Mouse (Mus musculus): ENCODE results near the gene Slc9b1. TPM values are rescaled to one million over a fixed set of nuclear protein-coding genes. Genes with fewer than 3 reads are reported as not detected.

The Slc9b1 gene
- polyA plus RNA-seq, 1 experiment = 0.21 TPM

DNA sequence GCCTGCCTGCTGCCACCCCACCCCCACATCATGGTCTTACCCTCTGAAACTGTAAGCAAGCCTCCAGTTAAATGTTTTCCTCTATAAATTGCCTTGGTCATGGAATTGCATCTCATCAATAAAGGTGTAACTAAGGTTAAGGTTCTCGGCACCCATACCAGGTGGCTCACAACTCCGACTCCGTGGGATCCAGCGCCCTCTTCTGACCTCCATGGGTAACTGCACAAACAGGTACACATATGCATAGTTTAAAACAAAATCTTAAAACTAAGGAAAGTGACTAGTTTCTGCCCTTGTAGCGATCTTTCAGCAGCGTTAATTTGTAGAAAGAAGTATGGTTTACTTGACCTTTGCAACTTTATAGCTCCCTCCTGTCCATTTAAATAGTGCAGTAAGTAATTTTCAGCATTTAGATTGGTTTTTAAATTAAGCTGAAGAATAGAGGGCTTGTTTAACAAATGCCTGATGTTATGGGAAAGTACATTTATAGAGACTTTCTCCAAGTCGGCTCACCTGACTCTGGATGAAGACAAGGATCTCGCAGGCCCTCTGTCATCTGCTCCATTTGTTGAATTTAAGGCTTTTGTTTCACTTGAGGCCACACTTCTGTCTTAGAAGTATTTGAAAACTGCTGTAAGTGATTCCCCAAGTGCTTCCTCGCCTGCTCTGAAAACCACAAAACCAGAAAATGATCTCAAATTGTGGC is 32.0 kb upstream of the Slc9b1 start:
- WGBS = 83% methylated on average over 9 of the region's 9 CpGs
- Histone ChIP-seq H3K4me3 (replicated peaks; ENCODE audit: extremely low read depth, low read depth, low read length) (no peak overlapping the region), H3K4me1 (ENCODE audit: control insufficient read depth, insufficient read depth, low read length) (no peaks in the 10 kb centered on the region)
- no peak for DNase-seq
- TF ChIP-seq POLR2A (IDR thresholded peaks at IDR 0.05; ENCODE audit: borderline replicate concordance, extremely low read depth, low read depth, low read length) (no peak), CTCF (IDR thresholded peaks at IDR 0.05; ENCODE audit: insufficient read depth, low read length) (no peak)

DNA sequence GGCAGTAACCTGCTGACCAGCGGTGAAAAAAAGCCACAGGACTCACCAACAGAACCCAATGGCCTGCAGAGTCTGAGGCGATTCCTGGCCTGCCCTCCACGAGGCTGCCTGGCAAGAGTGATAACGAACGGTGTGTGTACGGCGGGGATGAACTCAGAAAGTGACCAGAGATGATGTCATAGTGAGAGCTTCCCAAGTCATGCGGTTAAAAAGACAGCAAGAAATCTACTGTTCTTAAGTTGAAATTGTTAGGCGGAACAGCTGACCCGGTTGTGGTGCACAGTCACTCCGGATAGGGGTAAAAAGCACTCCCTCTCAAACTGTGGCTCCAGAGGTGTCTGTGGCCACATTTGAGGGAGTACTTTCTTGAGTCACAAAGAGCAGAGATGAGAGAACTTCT is 29.5 kb upstream of the Slc9b1 start:
- Histone ChIP-seq H3K4me3 (replicated peaks; ENCODE audit: extremely low read depth, low read depth, low read length) (no peak overlapping the region), H3K4me1 (ENCODE audit: control insufficient read depth, insufficient read depth, low read length) (no peaks in the 10 kb centered on the region)
- 72% methylated on average over 11 of the region's 11 CpGs for whole genome bisulfite sequencing
- TF ChIP-seq POLR2A (IDR thresholded peaks at IDR 0.05; ENCODE audit: borderline replicate concordance, extremely low read depth, low read depth, low read length) (no peak), CTCF (IDR thresholded peaks at IDR 0.05; ENCODE audit: insufficient read depth, low read length) (no peak)
- DNase-seq = no peak

DNA sequence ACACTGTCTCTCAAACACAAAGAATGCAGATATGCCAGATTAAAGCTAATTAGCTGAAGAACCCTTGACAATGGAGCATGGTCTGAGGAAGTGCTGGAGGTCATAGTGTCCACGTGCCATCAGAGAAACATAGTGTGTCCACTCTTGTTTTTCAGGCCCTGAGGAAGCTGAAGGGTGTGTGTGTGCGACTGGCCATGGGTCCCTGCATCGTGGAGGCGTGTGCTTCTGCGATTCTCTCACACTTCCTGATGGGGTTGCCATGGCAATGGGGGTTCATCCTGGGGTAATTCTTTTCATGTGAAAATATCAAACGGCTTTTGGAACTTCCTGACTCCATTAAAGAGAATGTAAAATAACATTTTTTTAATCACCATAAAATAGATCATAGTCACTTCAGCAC is 23.5 kb upstream of the Slc9b1 start:
- no peak overlapping the region for H3K4me3 ChIP-seq (replicated peaks; ENCODE audit: extremely low read depth, low read depth, low read length)
- TF ChIP-seq POLR2A (IDR thresholded peaks at IDR 0.05; ENCODE audit: borderline replicate concordance, extremely low read depth, low read depth, low read length) = no peak
- no peak for TF ChIP-seq CTCF (IDR thresholded peaks at IDR 0.05; ENCODE audit: insufficient read depth, low read length)
- no peak for DNase-seq
- H3K4me1 ChIP-seq (ENCODE audit: control insufficient read depth, insufficient read depth, low read length) = no peaks in the 10 kb centered on the region
- WGBS = 32% methylated on average over 6 of the region's 6 CpGs

DNA sequence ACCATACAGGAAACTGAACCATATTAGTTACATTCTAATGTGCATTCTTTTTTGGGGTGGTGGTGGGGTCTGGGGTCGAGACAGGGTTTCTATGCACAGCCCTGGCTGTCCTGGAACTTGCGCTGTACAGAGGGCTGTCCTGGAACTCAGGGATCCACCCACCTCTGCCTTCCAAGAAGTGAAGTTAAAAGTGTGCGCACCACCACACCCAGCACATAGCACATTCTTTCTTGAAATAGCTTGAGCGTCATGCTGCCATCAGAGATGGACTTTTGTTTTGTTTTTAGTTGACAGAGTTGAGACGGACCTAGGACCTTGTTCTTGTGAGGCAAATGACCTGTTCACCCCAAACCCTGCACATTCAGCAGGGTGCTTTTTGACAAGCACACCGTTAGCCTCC is 20.7 kb upstream of the Slc9b1 start:
- H3K4me3 ChIP-seq (replicated peaks; ENCODE audit: extremely low read depth, low read depth, low read length) = no peak overlapping the region
- no peak for DNase-seq
- WGBS = 62% methylated on average over 6 of the region's 6 CpGs
- H3K4me1 ChIP-seq (ENCODE audit: control insufficient read depth, insufficient read depth, low read length) = no peaks in the 10 kb centered on the region
- TF ChIP-seq POLR2A (IDR thresholded peaks at IDR 0.05; ENCODE audit: borderline replicate concordance, extremely low read depth, low read depth, low read length) (no peak), CTCF (IDR thresholded peaks at IDR 0.05; ENCODE audit: insufficient read depth, low read length) (no peak)

DNA sequence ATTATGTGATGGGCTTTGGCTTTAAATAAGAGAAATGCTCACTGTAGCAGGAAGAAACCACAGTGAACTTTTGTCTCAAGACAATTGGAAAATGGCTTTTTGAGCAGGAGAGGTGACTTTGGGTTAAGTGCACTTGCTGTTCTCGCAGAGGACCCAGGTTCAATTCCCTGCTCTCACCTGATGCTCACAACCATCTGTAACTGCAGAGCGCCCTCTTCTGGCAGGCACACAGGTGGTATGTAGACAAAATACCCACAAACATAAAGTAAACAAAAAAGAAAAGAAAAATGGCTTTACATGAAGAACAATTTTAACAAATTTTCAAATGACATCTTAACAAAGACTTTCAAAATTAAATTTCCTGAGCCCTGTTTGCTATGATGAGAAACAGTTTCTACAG is 20.2 kb upstream of the Slc9b1 start:
- TF ChIP-seq POLR2A (IDR thresholded peaks at IDR 0.05; ENCODE audit: borderline replicate concordance, extremely low read depth, low read depth, low read length) (no peak), CTCF (IDR thresholded peaks at IDR 0.05; ENCODE audit: insufficient read depth, low read length) (peak; percentile 22; the same call in 1 of the 2 replicates)
- WGBS = 53% methylated on average over 2 of the region's 2 CpGs
- DNase-seq = no peak
- Histone ChIP-seq H3K4me1 (ENCODE audit: control insufficient read depth, insufficient read depth, low read length) (no peaks in the 10 kb centered on the region), H3K4me3 (replicated peaks; ENCODE audit: extremely low read depth, low read depth, low read length) (no peak overlapping the region)

DNA sequence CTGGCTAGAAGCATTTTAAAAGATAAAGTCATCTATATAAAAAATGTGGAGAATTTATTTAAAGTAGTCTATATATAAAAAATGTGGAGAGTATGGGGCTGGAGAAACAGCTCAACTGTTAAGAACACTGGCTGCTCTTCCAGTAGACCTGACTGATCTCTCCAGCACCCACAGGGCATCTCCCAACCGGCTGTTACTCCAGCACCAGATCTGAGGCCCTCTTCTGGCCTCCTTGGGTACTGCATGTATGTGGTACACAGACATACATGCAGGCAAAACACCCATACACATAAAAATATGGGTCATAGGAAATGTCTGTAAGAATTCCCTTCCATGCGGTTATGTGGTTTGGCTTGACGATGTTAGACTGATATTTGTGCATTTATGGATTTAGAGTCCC is 19.3 kb upstream of the Slc9b1 start:
- DNase-seq = peak; percentile 26
- H3K4me3 ChIP-seq (replicated peaks; ENCODE audit: extremely low read depth, low read depth, low read length) = no peak overlapping the region
- TF ChIP-seq CTCF (IDR thresholded peaks at IDR 0.05; ENCODE audit: insufficient read depth, low read length) = peak; percentile 37; the same call in 1 of the 2 replicates
- TF ChIP-seq POLR2A (IDR thresholded peaks at IDR 0.05; ENCODE audit: borderline replicate concordance, extremely low read depth, low read depth, low read length) = no peak
- no peaks in the 10 kb centered on the region for H3K4me1 ChIP-seq (ENCODE audit: control insufficient read depth, insufficient read depth, low read length)
- 53% methylated on average over 3 of the region's 3 CpGs for WGBS

DNA sequence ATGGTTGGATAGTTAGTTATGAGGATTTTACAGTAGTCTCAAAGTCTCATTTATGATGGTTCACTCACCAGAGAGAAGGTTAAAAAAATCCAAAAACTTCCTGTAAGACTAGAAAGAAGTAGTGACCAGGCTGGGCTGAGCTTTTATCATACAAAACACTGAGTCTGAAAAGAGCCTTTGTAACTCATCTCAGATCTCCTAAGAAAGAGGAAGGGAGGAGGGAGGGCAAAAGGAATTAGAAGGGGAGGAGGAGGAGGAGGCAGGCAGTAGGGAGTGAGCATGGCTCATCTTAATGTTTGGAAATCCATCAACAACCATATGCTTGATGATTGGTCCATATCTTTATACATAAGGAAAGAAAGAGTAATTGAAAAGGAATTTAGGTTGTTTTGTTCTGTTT is 15.1 kb upstream of the Slc9b1 start:
- Histone ChIP-seq H3K4me3 (replicated peaks; ENCODE audit: extremely low read depth, low read depth, low read length) (no peak overlapping the region), H3K4me1 (ENCODE audit: control insufficient read depth, insufficient read depth, low read length) (no peaks in the 10 kb centered on the region)
- DNase-seq = no peak
- TF ChIP-seq POLR2A (IDR thresholded peaks at IDR 0.05; ENCODE audit: borderline replicate concordance, extremely low read depth, low read depth, low read length) (no peak), CTCF (IDR thresholded peaks at IDR 0.05; ENCODE audit: insufficient read depth, low read length) (no peak)

DNA sequence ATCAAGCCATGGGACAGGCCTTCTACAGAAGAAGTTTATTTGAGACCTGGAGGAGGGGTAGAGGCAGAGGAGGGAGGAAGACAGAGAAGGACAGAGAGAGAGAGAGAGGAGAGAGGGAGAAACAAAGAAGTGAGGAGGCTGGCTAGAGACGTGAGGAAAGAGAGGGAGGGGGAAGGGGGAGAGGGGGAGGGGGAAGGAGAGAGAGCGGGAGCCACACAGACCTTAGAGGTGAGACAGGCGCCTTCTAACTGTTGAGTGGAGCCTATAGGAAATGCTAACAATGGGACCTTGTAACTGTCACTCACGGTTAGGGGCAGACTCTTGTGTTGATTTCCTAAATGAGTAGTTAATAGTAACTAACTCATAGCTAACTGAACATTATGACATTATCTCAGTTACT is 14.1 kb upstream of the Slc9b1 start:
- WGBS = 46% methylated on average over 4 of the region's 4 CpGs
- no peaks in the 10 kb centered on the region for H3K4me1 ChIP-seq (ENCODE audit: control insufficient read depth, insufficient read depth, low read length)

DNA sequence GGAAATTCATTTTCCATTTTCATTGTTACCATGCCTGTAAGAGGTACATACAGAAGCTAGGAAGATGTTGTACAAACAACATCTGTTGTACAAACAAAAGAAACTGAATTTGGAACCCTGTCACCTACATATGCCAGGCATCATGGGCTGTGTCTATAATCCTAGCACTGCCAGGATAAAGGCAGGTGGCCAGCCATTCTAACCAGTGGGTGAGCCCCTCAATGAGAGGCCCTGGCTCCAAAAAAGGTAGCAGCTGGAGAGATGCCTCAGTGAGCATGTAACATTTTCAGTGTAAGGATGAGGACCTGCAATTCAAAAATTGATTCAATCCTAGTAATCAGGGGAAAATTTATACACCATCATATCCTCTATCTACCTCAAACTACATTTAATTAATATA is 1.2 kb downstream of the Slc9b1 start:
- no peak overlapping the region for H3K4me3 ChIP-seq (replicated peaks; ENCODE audit: extremely low read depth, low read depth, low read length)
- no peak for DNase-seq
- no peaks in the 10 kb centered on the region for H3K4me1 ChIP-seq (ENCODE audit: control insufficient read depth, insufficient read depth, low read length)
- TF ChIP-seq CTCF (IDR thresholded peaks at IDR 0.05; ENCODE audit: insufficient read depth, low read length) = no peak
- no peak for TF ChIP-seq POLR2A (IDR thresholded peaks at IDR 0.05; ENCODE audit: borderline replicate concordance, extremely low read depth, low read depth, low read length)

More for the DNA sequence above, 14.1 kb upstream of the Slc9b1 start:
- DNase-seq = no peak
- TF ChIP-seq POLR2A (IDR thresholded peaks at IDR 0.05; ENCODE audit: borderline replicate concordance, extremely low read depth, low read depth, low read length) = no peak
- no peak for TF ChIP-seq CTCF (IDR thresholded peaks at IDR 0.05; ENCODE audit: insufficient read depth, low read length)
- H3K4me3 ChIP-seq (replicated peaks; ENCODE audit: extremely low read depth, low read depth, low read length) = no peak overlapping the region

DNA sequence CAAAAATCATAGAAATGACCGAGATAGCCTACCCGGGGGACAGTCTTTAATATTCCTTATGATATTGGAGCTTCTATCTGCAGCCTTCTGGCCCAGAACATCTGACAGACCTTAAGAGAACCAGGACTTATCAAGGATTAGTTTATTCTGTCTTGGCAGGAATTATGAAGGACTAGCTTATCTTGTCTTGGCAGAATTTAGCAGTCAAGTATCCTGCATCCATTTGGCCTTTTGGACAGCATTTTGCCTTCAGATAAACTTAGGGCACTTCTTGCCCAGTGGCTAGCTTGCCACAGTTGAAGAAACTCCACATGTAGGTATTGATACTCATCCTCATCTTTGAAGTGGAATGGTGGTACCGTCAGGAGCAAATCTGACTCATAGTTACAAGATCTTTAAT is 4.0 kb downstream of the Slc9b1 start:
- no peak overlapping the region for H3K4me3 ChIP-seq (replicated peaks; ENCODE audit: extremely low read depth, low read depth, low read length)
- H3K4me1 ChIP-seq (ENCODE audit: control insufficient read depth, insufficient read depth, low read length) = no peaks in the 10 kb centered on the region
- WGBS = 92% methylated on average over 3 of the region's 3 CpGs
- DNase-seq = no peak
- no peak for TF ChIP-seq POLR2A (IDR thresholded peaks at IDR 0.05; ENCODE audit: borderline replicate concordance, extremely low read depth, low read depth, low read length)
- TF ChIP-seq CTCF (IDR thresholded peaks at IDR 0.05; ENCODE audit: insufficient read depth, low read length) = no peak
